Mouse (Mus musculus): ENCODE measurements around the gene Scube3. TPM values are rescaled to one million over a fixed set of nuclear protein-coding genes. Genes with fewer than 3 reads are reported as not detected.

Scube3 gene
- polyA plus RNA-seq, 1 experiment: 1.9 TPM

DNA sequence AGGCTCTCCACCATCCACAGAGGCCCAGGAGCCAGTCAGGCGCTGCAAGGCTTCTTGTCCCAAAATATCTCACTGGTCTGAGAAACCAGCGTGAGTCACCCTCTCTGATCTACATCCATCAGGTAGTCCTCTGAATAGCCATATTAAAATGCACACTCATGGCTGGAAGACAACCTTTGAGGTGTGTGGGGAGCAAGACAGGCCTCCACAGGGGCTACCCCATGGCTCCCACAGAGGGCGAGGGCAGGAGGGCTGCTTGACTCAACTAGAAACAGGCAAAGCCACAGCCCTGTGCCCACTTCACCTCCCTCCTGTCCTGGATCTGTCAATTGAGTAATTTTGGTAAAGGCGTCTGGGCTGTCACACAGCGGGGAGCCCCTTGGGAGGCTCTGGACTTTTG lies 21.5 kb upstream of the Scube3 start:
- WGBS: 88% methylated on average over 5 of the region's 5 CpGs
- no peak for DNase-seq
- Histone ChIP-seq H3K4me1 (ENCODE audit: control insufficient read depth, insufficient read depth, low read length) (peaks cover 9% of the 10 kb centered on the region), H3K27me3 (ENCODE audit: control insufficient read depth, insufficient read depth, low read length) (no peaks in the 10 kb centered on the region), H3K27ac (ENCODE audit: insufficient read depth, low read length) (no peak overlapping the region), H3K4me3 (replicated peaks; ENCODE audit: insufficient read depth, low read depth, low read length) (no peak overlapping the region)
- no peak for TF ChIP-seq CTCF (IDR thresholded peaks at IDR 0.05; ENCODE audit: borderline replicate concordance, insufficient read depth, low read depth, low read length)
- no peak for TF ChIP-seq POLR2A (IDR thresholded peaks at IDR 0.05; ENCODE audit: borderline replicate concordance, insufficient read depth, low read length)

DNA sequence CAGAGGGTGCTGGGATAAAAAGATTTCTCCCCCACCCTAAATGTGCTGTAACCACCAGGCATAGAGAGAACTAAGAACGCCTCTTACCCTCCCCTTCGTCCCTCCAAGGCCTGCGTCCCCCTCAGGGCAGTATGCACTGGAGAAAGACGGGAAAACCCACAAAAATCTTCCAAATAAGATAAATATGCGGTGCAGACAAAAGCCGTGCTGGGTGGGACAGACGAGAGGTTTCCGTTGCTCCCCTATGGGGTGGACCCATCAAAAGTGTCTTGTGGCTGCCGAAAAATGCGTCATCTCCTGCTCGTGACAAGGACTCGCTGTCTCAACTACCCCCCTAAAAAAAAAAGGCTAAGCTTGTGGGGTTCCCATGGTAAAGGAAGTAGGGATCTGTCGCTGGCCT lies 19.0 kb upstream of the Scube3 start:
- Histone ChIP-seq H3K27ac (ENCODE audit: insufficient read depth, low read length) (no peak overlapping the region), H3K4me1 (ENCODE audit: control insufficient read depth, insufficient read depth, low read length) (peaks cover 4% of the 10 kb centered on the region), H3K27me3 (ENCODE audit: control insufficient read depth, insufficient read depth, low read length) (no peaks in the 10 kb centered on the region), H3K4me3 (replicated peaks; ENCODE audit: insufficient read depth, low read depth, low read length) (no peak overlapping the region)
- 64% methylated on average over 13 of the region's 13 CpGs for WGBS
- no peak for TF ChIP-seq POLR2A (IDR thresholded peaks at IDR 0.05; ENCODE audit: borderline replicate concordance, insufficient read depth, low read length)
- no peak for TF ChIP-seq CTCF (IDR thresholded peaks at IDR 0.05; ENCODE audit: borderline replicate concordance, insufficient read depth, low read depth, low read length)
- no peak for DNase-seq

DNA sequence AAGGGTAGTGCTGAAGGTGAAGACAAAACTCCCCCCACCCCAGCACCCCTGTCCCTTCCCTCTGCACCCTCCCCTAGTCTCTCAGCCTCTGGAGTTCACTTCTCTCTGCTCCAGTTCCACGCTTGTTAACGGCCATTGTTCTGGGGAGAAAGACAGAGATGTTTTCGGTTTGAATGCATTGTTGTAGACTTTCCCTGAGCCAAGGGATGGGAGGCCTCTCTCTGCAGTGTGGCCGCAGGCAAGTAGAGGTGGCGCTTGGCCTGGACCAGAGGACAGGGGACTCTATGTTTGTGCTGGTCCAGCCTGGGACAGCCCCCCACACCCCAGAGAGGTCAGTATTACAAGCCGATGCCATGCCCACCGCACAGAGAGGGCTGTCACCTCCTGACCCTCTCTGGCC lies 18.3 kb upstream of the Scube3 start:
- Histone ChIP-seq H3K27me3 (ENCODE audit: control insufficient read depth, insufficient read depth, low read length) (no peaks in the 10 kb centered on the region), H3K4me3 (replicated peaks; ENCODE audit: insufficient read depth, low read depth, low read length) (no peak overlapping the region), H3K27ac (ENCODE audit: insufficient read depth, low read length) (no peak overlapping the region), H3K4me1 (ENCODE audit: control insufficient read depth, insufficient read depth, low read length) (no peaks in the 10 kb centered on the region)
- WGBS: 58% methylated on average over 7 of the region's 7 CpGs
- no peak for DNase-seq
- TF ChIP-seq POLR2A (IDR thresholded peaks at IDR 0.05; ENCODE audit: borderline replicate concordance, insufficient read depth, low read length): no peak
- TF ChIP-seq CTCF (IDR thresholded peaks at IDR 0.05; ENCODE audit: borderline replicate concordance, insufficient read depth, low read depth, low read length): no peak

DNA sequence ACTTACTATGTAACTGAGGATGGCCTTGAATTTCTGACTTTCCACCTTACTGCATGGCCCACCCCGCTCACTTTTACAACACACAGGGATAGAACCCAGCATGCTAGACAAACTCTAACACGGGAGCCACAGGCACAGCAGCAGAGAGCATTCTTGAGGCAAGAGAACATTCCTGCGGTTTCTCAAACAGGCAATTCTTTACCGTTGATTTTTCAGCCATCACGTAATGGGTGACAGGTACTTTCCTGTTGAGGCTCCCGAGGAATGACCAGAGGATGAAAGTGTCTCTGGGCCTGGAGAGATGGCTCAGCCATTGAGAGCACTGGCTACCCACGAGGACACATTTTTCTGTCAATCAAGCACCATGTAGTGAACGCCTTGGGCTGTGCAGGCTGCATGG lies 17.6 kb upstream of the Scube3 start:
- H3K27ac ChIP-seq (ENCODE audit: insufficient read depth, low read length): no peak overlapping the region
- no peak for TF ChIP-seq POLR2A (IDR thresholded peaks at IDR 0.05; ENCODE audit: borderline replicate concordance, insufficient read depth, low read length)
- no peak for TF ChIP-seq CTCF (IDR thresholded peaks at IDR 0.05; ENCODE audit: borderline replicate concordance, insufficient read depth, low read depth, low read length)
- 65% methylated on average over 8 of the region's 8 CpGs for WGBS

DNA sequence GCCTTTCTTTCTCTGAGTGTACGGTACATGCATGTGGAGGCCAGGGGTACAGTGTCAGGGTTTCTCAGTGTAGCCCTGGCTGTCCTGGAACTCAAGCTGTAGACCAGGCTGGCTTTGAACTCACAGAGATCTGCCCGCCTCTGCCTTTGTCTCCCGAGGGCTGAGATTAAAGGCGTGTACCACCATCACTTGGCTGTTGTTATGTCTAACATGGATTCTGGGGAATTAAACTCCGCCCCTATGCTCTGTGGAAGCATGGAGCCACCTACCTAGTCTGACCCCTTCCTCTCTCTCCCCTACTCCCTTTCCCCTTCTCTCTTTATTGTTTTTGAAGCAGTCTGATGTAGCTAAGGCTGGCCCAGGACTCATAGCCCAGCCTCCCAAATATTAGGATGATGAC lies 12.1 kb upstream of the Scube3 start:
- H3K4me1 ChIP-seq (ENCODE audit: control insufficient read depth, insufficient read depth, low read length): no peaks in the 10 kb centered on the region
- no peak for TF ChIP-seq CTCF (IDR thresholded peaks at IDR 0.05; ENCODE audit: borderline replicate concordance, insufficient read depth, low read depth, low read length)
- TF ChIP-seq POLR2A (IDR thresholded peaks at IDR 0.05; ENCODE audit: borderline replicate concordance, insufficient read depth, low read length): no peak
- no peaks in the 10 kb centered on the region for H3K27me3 ChIP-seq (ENCODE audit: control insufficient read depth, insufficient read depth, low read length)
- no peak overlapping the region for H3K27ac ChIP-seq (ENCODE audit: insufficient read depth, low read length)
- no peak for DNase-seq
- H3K4me3 ChIP-seq (replicated peaks; ENCODE audit: insufficient read depth, low read depth, low read length): no peak overlapping the region
- 92% methylated on average over 5 of the region's 5 CpGs for WGBS

More for the DNA sequence above, 17.6 kb upstream of the Scube3 start:
- Histone ChIP-seq H3K4me3 (replicated peaks; ENCODE audit: insufficient read depth, low read depth, low read length) (no peak overlapping the region), H3K4me1 (ENCODE audit: control insufficient read depth, insufficient read depth, low read length) (no peaks in the 10 kb centered on the region), H3K27me3 (ENCODE audit: control insufficient read depth, insufficient read depth, low read length) (no peaks in the 10 kb centered on the region)
- no peak for DNase-seq

DNA sequence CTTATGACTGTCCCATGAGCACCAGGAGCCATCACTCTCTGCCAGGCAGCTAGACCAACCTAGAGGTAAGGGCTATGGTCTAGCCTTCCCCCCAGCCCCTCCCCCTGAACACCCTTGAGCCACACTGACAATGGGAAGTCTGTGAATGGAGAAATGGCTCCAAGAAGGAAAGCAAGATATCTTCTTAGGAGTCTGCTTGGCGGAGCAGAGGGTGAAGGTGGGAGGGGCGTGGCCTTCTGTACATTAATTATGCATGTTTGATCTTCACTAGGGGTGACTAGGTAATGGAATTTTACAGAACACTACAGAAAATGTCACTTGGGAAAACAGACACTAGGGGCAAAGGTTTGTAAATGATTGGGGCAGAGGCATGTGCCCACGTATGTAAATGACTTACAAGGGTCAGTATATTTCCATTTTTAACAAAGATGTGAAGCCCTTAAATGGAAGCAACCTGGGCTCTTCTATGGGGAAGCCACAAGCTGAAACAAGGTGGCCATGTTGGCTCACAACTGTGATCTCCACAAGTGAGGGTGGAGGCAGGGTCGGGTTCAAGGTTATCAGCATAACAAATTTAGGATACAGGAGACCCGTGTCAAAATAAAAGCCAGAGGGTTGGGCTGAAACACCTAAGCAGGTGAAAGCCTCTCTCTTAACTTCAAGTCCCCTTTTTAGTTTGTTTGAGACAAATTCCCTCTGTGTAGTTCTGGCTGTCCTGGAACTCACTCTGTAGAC lies 11.4 kb upstream of the Scube3 start:
- WGBS: 85% methylated on average over 5 of the region's 5 CpGs
- Histone ChIP-seq H3K4me1 (ENCODE audit: control insufficient read depth, insufficient read depth, low read length) (no peaks in the 10 kb centered on the region), H3K4me3 (replicated peaks; ENCODE audit: insufficient read depth, low read depth, low read length) (no peak overlapping the region), H3K27me3 (ENCODE audit: control insufficient read depth, insufficient read depth, low read length) (no peaks in the 10 kb centered on the region), H3K27ac (ENCODE audit: insufficient read depth, low read length) (no peak overlapping the region)
- TF ChIP-seq CTCF (IDR thresholded peaks at IDR 0.05; ENCODE audit: borderline replicate concordance, insufficient read depth, low read depth, low read length) (no peak), POLR2A (IDR thresholded peaks at IDR 0.05; ENCODE audit: borderline replicate concordance, insufficient read depth, low read length) (no peak)
- no peak for DNase-seq

DNA sequence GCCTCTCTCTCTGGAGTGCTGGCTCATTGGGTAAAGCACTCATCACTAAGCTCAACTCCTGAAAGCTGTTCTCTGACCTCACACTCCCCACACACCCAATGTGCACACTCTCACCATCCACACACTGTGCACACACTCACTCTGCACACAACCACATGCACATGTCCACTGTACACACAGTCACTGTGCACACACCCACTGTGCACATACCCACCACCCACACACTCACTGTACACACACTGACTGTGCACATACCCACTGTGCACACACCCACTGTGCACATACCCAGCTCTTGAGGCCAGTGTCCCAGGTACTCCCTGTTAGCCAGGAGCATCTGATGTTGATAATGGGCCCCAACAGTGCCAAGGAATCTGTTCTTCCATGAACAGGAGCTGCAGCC lies 10.8 kb upstream of the Scube3 start:
- Histone ChIP-seq H3K4me3 (replicated peaks; ENCODE audit: insufficient read depth, low read depth, low read length) (no peak overlapping the region), H3K27me3 (ENCODE audit: control insufficient read depth, insufficient read depth, low read length) (no peaks in the 10 kb centered on the region), H3K4me1 (ENCODE audit: control insufficient read depth, insufficient read depth, low read length) (0 out of 2 replicates have a peak, but pooled peaks cover under 1% of the 10 kb centered on the region), H3K27ac (ENCODE audit: insufficient read depth, low read length) (no peak overlapping the region)
- no peak for DNase-seq
- no peak for TF ChIP-seq CTCF (IDR thresholded peaks at IDR 0.05; ENCODE audit: borderline replicate concordance, insufficient read depth, low read depth, low read length)
- no peak for TF ChIP-seq POLR2A (IDR thresholded peaks at IDR 0.05; ENCODE audit: borderline replicate concordance, insufficient read depth, low read length)

DNA sequence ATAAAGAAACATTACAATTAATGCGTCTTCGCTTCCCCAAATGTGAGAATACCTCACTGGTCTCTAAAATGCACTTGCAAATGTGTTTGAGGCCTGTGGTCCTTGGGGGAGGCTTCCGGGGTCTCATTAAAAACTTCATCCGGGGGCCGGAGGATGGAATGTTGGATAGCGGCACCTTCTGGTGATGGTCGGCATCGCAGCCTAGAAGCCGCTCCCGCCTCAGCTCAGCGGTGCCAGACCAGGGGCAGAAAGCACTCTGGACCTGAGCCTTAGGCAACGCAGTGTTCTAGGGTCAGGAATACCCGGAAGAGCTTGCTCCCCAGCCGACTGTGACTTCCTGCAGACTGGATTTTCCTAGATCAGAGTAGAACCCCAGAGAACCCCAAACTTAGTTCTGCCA lies 8.7 kb upstream of the Scube3 start:
- Histone ChIP-seq H3K27ac (ENCODE audit: insufficient read depth, low read length) (no peak overlapping the region), H3K4me3 (replicated peaks; ENCODE audit: insufficient read depth, low read depth, low read length) (no peak overlapping the region), H3K4me1 (ENCODE audit: control insufficient read depth, insufficient read depth, low read length) (0 out of 2 replicates have a peak, but pooled peaks cover 5% of the 10 kb centered on the region), H3K27me3 (ENCODE audit: control insufficient read depth, insufficient read depth, low read length) (no peaks in the 10 kb centered on the region)
- TF ChIP-seq CTCF (IDR thresholded peaks at IDR 0.05; ENCODE audit: borderline replicate concordance, insufficient read depth, low read depth, low read length): peak; percentile 69
- no peak for TF ChIP-seq POLR2A (IDR thresholded peaks at IDR 0.05; ENCODE audit: borderline replicate concordance, insufficient read depth, low read length)
- WGBS: 8% methylated on average over 14 of the region's 14 CpGs
- peak in 1 of 2 experiments; percentile 59 for DNase-seq
